Mouse (Mus musculus) E14TG2a.4 (cell line): ENCODE measurements around the gene Jmjd7.

Source experiments
- H3K27me3 ChIP-seq: 2 replicates; pipeline ENCODE4 v1.6.1; 2014; ENCODE audit warnings: low read length, control low read depth; ENCODE audit not compliant: insufficient read depth
- H3K36me3 ChIP-seq: 2 replicates; pipeline ENCODE4 v1.6.1; 2014; ENCODE audit warnings: low read length, control low read depth; ENCODE audit not compliant: insufficient read depth
- H3K4me1 ChIP-seq: replicated peaks from 2 replicates; pipeline ENCODE4 v1.6.1; 2014; ENCODE audit warnings: low read depth, low read length, control low read depth
- H3K4me3 ChIP-seq: replicated peaks from 2 replicates; pipeline ENCODE4 v1.5.1; 2014; ENCODE audit warnings: mild to moderate bottlenecking, low read length
- H3K9me3 ChIP-seq: 2 replicates; pipeline ENCODE4 v1.6.1; 2014; ENCODE audit warnings: low read length, control low read depth
- CTCF ChIP-seq: conservative IDR thresholded peaks from 2 replicates; pipeline ENCODE4 v1.5.1; 2014; ENCODE audit warnings: low read length
- NANOG ChIP-seq: IDR thresholded peaks from 2 replicates; pipeline ENCODE4 v1.6.1; 2014; ENCODE audit warnings: borderline replicate concordance, low read length, mixed read lengths
- POU5F1 ChIP-seq: IDR thresholded peaks from 2 replicates; pipeline ENCODE4 v1.6.1; 2014; ENCODE audit warnings: low read length, borderline replicate concordance

The Jmjd7 gene

DNA sequence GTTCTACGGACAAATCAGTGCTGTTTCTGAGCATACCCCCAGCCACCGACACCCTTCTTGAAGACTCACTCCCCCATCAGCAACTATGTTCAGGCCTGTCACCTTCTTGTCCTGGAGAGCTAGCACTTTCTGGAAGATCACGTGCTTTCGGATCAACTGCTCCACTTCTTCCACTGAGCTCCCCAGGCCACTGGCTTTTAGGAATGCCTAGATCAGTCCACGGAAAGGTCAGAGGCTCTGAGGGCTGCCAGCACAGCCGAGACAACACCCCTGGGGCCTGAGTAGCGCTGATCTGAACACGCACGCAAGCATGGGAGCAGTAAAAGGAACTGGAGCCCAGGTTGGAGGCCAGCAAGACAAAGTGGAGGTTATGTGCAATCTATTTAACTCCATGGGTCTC is 33.4 kb downstream of the Jmjd7 start:
- no peaks in the 10 kb centered on the region for H3K9me3 ChIP-seq
- H3K4me1 ChIP-seq = peaks cover 25% of the 10 kb centered on the region
- TF ChIP-seq CTCF = no peak
- no peak for TF ChIP-seq NANOG
- no peak for TF ChIP-seq POU5F1
- H3K4me3 ChIP-seq = no peak overlapping the region
- no peaks in the 10 kb centered on the region for H3K36me3 ChIP-seq
- H3K27me3 ChIP-seq = peaks cover 15% of the 10 kb centered on the region

DNA sequence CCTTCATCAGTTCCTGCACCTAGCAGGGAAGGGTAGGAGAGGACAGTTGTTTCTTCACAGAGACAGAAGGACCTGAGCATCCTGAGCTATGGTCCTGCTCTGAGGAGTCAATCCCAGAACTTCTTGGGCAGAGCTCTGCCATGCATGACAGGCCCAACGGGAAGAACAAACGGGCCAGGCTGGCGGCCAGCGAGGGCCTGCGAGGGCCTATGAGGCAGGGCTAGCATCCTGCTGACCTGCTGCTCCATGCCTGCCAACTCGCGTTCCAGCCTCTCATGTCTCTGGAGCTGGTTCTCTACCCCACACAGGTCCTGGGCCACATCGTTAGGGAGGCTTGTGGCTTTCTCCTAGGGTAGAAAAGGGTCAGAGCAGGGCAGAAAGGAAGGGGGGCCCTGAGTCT is 35.0 kb downstream of the Jmjd7 start:
- Histone ChIP-seq H3K27me3 (peaks cover 12% of the 10 kb centered on the region), H3K36me3 (no peaks in the 10 kb centered on the region), H3K9me3 (no peaks in the 10 kb centered on the region), H3K4me3 (no peak overlapping the region), H3K4me1 (peaks cover 27% of the 10 kb centered on the region)
- no peak for TF ChIP-seq POU5F1

DNA sequence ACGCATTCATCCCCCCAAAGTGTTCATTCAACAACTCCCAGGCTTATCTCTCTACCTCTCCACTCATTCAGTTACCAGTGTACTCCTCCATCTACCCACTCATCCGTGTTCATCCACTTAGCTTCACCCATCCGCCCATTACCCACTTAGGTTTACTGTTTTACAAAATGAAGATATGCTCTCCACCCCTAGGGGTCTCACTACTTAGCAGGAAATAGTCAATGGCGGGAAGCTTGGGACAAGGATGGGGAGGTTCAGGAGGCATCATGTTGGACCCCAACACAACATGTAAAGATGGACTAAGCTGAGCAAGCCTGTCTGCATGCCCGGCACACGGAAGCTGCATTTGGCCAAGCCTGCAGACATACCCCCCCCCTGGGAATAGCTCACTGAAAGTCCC is 37.4 kb downstream of the Jmjd7 start:
- H3K4me3 ChIP-seq = peak overlapping the region; percentile 39; the same call in 1 of the 2 replicates
- TF ChIP-seq CTCF (peak; percentile 50), NANOG (no peak), POU5F1 (no peak)

DNA sequence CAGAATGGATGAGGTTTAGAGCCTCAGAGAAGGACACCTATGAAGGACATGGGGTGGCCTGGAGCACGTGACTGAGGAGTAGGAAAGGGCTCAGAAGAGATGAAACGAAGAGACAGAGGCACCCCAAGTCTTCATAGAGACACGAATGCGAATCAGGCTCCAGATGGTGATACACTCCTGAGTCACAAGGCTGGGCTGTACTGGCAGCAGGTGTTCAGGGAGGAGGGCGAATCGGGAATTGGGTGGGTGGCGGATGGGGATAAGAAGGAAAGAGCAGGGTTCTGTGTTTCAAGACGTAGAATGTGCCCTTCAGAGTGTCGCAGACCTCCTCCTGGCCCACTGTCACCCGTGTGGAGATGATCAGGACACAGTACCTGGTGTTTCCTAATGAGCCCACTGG is 38.0 kb downstream of the Jmjd7 start:
- H3K27me3 ChIP-seq = peaks cover 15% of the 10 kb centered on the region; the same call in 1 of the 2 replicates
- peaks cover 41% of the 10 kb centered on the region for H3K4me1 ChIP-seq
- H3K4me3 ChIP-seq = peak overlapping the region; percentile 39; the same call in 1 of the 2 replicates
- no peaks in the 10 kb centered on the region for H3K36me3 ChIP-seq
- H3K9me3 ChIP-seq = no peaks in the 10 kb centered on the region
- TF ChIP-seq POU5F1 = no peak
- no peak for TF ChIP-seq NANOG
- TF ChIP-seq CTCF = no peak

More for the DNA sequence above, 37.4 kb downstream of the Jmjd7 start:
- Histone ChIP-seq H3K27me3 (peaks cover 17% of the 10 kb centered on the region), H3K4me1 (peaks cover 37% of the 10 kb centered on the region), H3K36me3 (no peaks in the 10 kb centered on the region), H3K9me3 (no peaks in the 10 kb centered on the region)

DNA sequence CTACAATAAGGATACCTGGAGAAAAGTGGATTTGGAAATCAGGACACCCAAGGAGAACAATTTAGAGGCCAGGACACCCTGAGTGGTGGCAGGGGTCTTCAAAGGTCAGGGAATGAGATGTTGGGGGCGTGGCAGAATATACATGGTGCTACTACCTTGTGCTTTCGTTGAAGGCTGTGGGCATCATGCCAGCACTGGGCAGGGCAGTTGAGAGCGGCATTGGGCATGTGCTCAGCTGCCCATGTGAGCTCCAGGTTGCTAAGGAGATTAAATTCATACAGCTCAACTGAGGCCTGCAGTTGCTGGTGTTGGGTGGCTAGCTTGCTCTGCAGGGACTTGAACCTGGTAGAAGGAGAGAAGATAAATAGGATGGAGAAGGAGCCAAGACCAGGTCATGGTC is 38.9 kb downstream of the Jmjd7 start:
- Histone ChIP-seq H3K36me3 (no peaks in the 10 kb centered on the region), H3K4me3 (no peak overlapping the region), H3K4me1 (peaks cover 38% of the 10 kb centered on the region), H3K27me3 (peaks cover 15% of the 10 kb centered on the region; the same call in 1 of the 2 replicates), H3K9me3 (no peaks in the 10 kb centered on the region)
- TF ChIP-seq POU5F1 (no peak), CTCF (no peak), NANOG (no peak)

DNA sequence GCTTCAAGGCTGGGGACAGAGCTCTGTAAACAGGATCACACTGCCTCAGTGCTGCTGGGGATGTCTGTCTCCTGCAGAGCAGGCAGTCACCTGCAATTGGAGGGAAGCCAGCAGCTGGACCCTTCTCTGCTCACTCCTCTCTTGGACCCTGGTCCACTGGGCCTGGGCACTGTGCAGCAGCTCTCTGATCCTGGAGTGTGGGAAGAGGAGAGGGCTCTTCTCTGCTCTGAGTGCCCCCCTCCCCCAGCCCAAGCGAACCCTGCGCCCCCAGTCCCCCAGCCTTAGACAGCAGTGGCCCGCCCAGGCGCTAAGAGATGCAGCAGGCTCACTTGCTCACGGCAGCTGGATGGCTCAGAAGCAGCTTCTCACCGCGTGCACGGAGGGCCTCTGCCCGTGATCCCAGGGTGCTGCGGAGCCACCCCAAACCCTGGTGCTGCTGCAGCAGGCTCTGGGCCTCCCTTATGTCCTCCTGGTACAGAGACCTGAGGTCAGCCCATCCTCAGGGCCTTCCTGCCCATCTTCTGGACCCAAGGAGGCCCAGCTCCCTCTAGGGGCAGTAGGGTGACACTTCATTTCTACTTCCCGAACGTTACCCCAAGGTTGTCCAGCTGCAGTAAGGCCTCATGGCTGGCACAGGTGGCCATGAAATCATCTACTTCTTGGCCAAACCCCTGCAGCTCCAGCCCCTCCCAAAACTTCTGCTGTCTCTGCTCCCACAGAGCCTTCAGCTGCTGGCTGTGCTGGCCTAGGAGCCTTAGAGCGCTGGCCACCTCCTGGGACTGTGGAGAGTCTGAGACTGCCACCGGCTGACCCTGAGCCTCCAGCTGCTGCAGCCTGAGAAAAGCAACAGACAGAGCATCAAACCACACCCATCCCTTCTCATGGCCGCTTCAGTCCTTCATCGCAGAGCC is 41.5 kb downstream of the Jmjd7 start:
- peak overlapping the region; percentile 75 for H3K4me3 ChIP-seq
- peaks cover 19% of the 10 kb centered on the region for H3K27me3 ChIP-seq
- no peaks in the 10 kb centered on the region for H3K36me3 ChIP-seq
- H3K9me3 ChIP-seq = no peaks in the 10 kb centered on the region
- H3K4me1 ChIP-seq = peaks cover 34% of the 10 kb centered on the region
- TF ChIP-seq CTCF (peak; percentile 65), POU5F1 (no peak)

DNA sequence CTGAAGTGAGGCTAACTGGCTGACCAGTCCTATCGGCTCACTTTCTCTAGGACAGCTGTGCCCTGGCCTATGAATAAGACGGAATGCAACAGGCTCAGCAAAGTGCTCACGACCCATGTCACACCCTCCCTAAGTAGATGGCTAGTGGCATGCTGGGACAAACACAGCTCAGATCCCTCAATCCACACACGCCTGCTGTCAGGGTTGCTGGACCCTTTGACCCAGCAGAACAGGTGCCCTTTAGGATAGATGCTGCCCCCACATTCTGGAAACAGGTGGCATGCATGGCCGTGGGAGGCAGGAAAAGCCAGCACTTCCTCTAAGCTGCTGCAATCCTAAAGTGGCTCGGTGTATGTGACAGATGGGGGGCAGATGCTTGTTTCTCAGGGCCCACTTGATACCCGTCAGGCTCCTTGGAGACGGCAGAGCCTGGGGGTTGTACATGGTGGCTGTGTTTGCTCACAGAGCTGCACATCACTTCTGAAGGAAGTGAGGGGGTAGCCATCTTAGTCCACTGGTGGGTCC is 42.2 kb downstream of the Jmjd7 start:
- Histone ChIP-seq H3K4me3 (0 out of 2 replicates have a peak overlapping the region, but pooled peaks have one; percentile 75), H3K4me1 (peaks cover 31% of the 10 kb centered on the region), H3K36me3 (no peaks in the 10 kb centered on the region), H3K27me3 (peaks cover 25% of the 10 kb centered on the region), H3K9me3 (no peaks in the 10 kb centered on the region)
- TF ChIP-seq NANOG = no peak
- TF ChIP-seq CTCF = no peak
- TF ChIP-seq POU5F1 = no peak

DNA sequence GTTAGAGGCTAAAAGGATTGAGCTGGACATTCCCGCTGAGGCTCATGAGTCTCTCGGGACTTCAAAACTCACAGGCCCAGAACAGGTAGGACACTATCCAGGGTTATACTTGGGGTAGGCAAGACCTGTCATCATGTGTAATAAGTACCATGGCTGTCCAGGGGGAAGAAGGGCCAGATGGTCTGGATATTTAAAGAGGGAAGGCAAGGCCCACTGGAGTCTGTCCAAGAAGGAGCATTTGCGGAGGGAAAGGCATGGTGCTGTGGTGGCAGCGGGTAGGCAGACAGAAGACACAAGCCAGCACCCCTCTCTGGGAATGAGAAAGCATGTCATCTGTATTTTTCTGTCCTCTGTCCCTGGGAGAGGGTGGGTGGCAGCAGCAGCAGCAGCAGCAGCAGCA is 46.8 kb downstream of the Jmjd7 start:
- no peaks in the 10 kb centered on the region for H3K36me3 ChIP-seq
- H3K27me3 ChIP-seq = peaks cover 41% of the 10 kb centered on the region
- TF ChIP-seq NANOG (no peak), POU5F1 (no peak), CTCF (no peak)
- H3K4me1 ChIP-seq = peaks cover 30% of the 10 kb centered on the region
- H3K4me3 ChIP-seq = no peak overlapping the region
- H3K9me3 ChIP-seq = no peaks in the 10 kb centered on the region
